Mouse (Mus musculus): ENCODE measurements around the gene Iqck. TPM values are rescaled to one million over a fixed set of nuclear protein-coding genes. Genes with fewer than 3 reads are reported as not detected.

Iqck gene
- polyA plus RNA-seq, 1 experiment: 0.84 TPM

GRCm38 (mm10) chr7:118841796-118842195 is 13.8 kb upstream of the Iqck start:
- Histone ChIP-seq H3K79me2 (ENCODE audit: control insufficient read depth, insufficient read depth) (no peaks in the 10 kb centered on the region), H3K4me2 (ENCODE audit: low read depth) (no peak overlapping the region), H3ac (ENCODE audit: control insufficient read depth, insufficient read length) (no peak overlapping the region), H3K4me3 (no peak overlapping the region), H3K36me3 (ENCODE audit: control insufficient read depth, insufficient read depth) (peaks cover 18% of the 10 kb centered on the region), H3K27me3 (ENCODE audit: control insufficient read depth, insufficient read depth, insufficient read length) (no peaks in the 10 kb centered on the region)
- no peak for TF ChIP-seq MAX (IDR thresholded peaks at IDR 0.05; ENCODE audit: low read depth)
- no peak for TF ChIP-seq USF1 (IDR thresholded peaks at IDR 0.05; ENCODE audit: low read depth)
- TF ChIP-seq TCF3 (IDR thresholded peaks at IDR 0.05; ENCODE audit: insufficient read length, low read depth): no peak
- peak; percentile 66 for TF ChIP-seq POLR2AphosphoS2 (IDR thresholded peaks at IDR 0.05; ENCODE audit: insufficient read length, low read depth)
- no peak for TF ChIP-seq REST (IDR thresholded peaks at IDR 0.05; ENCODE audit: insufficient read depth, insufficient read length)
- no peak for TF ChIP-seq MYOD1 (IDR thresholded peaks at IDR 0.05; ENCODE audit: control insufficient read depth in 1 of 3, insufficient read length in 2 of 3, low read depth in 2 of 3)
- no peak for TF ChIP-seq POLR2A (IDR thresholded peaks at IDR 0.05; ENCODE audit: insufficient read length, low read depth)
- TF ChIP-seq E2F4 (IDR thresholded peaks at IDR 0.05; ENCODE audit: insufficient read depth): no peak
- no peak for TF ChIP-seq SRF (IDR thresholded peaks at IDR 0.05; ENCODE audit: control insufficient read depth, insufficient read length, low read depth)

- TF ChIP-seq CEBPB (IDR thresholded peaks at IDR 0.05; ENCODE audit: insufficient read depth, poor library complexity, severe bottlenecking) (no peak), MYOD1 (IDR thresholded peaks at IDR 0.05; ENCODE audit: control insufficient read depth in 1 of 3, insufficient read length in 2 of 3, low read depth in 2 of 3) (no peak), USF1 (IDR thresholded peaks at IDR 0.05; ENCODE audit: low read depth) (no peak), REST (IDR thresholded peaks at IDR 0.05; ENCODE audit: insufficient read depth, insufficient read length) (no peak), MAX (IDR thresholded peaks at IDR 0.05; ENCODE audit: low read depth) (no peak), POLR2A (IDR thresholded peaks at IDR 0.05; ENCODE audit: insufficient read length, low read depth) (no peak), TCF12 (IDR thresholded peaks at IDR 0.05; ENCODE audit: insufficient read depth, poor library complexity, severe bottlenecking) (no peak), E2F4 (IDR thresholded peaks at IDR 0.05; ENCODE audit: insufficient read depth) (no peak), MYOG (IDR thresholded peaks at IDR 0.05; ENCODE audit: control insufficient read depth in 1 of 3, insufficient read depth in 1 of 3, insufficient read length in 2 of 3, low read depth in 2 of 3) (no peak), POLR2AphosphoS2 (IDR thresholded peaks at IDR 0.05; ENCODE audit: insufficient read length, low read depth) (no peak), TCF3 (IDR thresholded peaks at IDR 0.05; ENCODE audit: insufficient read length, low read depth) (no peak)
- H3K4me3 ChIP-seq: no peak overlapping the region
- no peaks in the 10 kb centered on the region for H3K27me3 ChIP-seq (ENCODE audit: control insufficient read depth, insufficient read depth, insufficient read length)
- H3ac ChIP-seq (ENCODE audit: control insufficient read depth, insufficient read length): no peak overlapping the region
- peaks cover 25% of the 10 kb centered on the region for H3K36me3 ChIP-seq (ENCODE audit: control insufficient read depth, insufficient read depth)
- no peaks in the 10 kb centered on the region for H3K79me2 ChIP-seq (ENCODE audit: control insufficient read depth, insufficient read depth)
- no peak overlapping the region for H3K4me2 ChIP-seq (ENCODE audit: low read depth)
Measured at GRCm38 (mm10) chr7:118842938-118843337, 12.6 kb upstream of the Iqck start.

DNA sequence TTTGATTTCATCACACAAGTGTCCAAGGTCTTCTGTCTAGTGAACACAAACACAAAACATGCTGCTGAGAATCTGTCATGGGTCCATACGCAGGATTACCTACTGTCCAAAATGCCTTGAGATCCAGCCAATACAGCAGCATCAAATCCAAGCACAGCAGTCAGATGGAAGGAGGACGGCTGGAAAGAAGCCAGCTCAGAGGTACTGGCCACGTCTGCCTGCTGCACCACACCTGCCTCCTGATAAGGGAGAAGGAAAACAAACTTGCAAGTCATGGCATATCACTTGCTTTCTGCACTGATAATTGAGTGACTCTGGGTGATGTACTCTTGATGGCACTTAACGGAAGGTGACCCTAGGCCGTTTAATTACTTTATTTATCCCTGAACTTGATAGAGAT is 10.4 kb upstream of the Iqck start:
- Histone ChIP-seq H3K79me2 (ENCODE audit: control insufficient read depth, insufficient read depth) (no peaks in the 10 kb centered on the region), H3K36me3 (ENCODE audit: control insufficient read depth, insufficient read depth) (peaks cover 26% of the 10 kb centered on the region), H3K4me2 (ENCODE audit: low read depth) (no peak overlapping the region), H3K27me3 (ENCODE audit: control insufficient read depth, insufficient read depth, insufficient read length) (no peaks in the 10 kb centered on the region), H3K4me3 (no peak overlapping the region), H3ac (ENCODE audit: control insufficient read depth, insufficient read length) (no peak overlapping the region)
- no peak for TF ChIP-seq MYOG (IDR thresholded peaks at IDR 0.05; ENCODE audit: control insufficient read depth in 1 of 3, insufficient read depth in 1 of 3, insufficient read length in 2 of 3, low read depth in 2 of 3)
- TF ChIP-seq USF1 (IDR thresholded peaks at IDR 0.05; ENCODE audit: low read depth): no peak
- TF ChIP-seq TCF3 (IDR thresholded peaks at IDR 0.05; ENCODE audit: insufficient read length, low read depth): no peak
- peak; percentile 39 for TF ChIP-seq POLR2AphosphoS2 (IDR thresholded peaks at IDR 0.05; ENCODE audit: insufficient read length, low read depth)

DNA sequence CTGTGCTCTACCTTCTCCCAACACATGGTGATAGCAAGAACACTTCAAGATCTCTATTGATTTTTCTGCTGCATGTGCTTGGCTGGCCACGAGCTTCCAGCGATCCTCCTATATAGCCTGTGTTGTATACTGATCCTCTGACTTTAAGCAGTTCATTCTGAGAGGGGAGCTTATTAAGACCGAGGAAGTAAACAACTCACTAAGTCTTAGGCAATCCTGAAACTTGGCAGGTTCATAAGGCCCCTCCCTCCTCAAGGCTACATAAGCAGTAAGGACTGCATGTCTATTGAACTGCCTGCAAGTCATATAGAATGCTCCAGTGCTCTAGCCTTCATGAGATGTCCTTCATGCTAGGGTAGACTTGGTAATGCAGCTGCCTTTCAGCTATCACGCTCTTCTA is 9.2 kb upstream of the Iqck start:
- no peaks in the 10 kb centered on the region for H3K27me3 ChIP-seq (ENCODE audit: control insufficient read depth, insufficient read depth, insufficient read length)
- no peak overlapping the region for H3K4me2 ChIP-seq (ENCODE audit: low read depth)
- no peak for TF ChIP-seq POLR2AphosphoS2 (IDR thresholded peaks at IDR 0.05; ENCODE audit: insufficient read length, low read depth)
- no peak for TF ChIP-seq USF1 (IDR thresholded peaks at IDR 0.05; ENCODE audit: low read depth)
- no peak for TF ChIP-seq MYOG (IDR thresholded peaks at IDR 0.05; ENCODE audit: control insufficient read depth in 1 of 3, insufficient read depth in 1 of 3, insufficient read length in 2 of 3, low read depth in 2 of 3)
- TF ChIP-seq MAX (IDR thresholded peaks at IDR 0.05; ENCODE audit: low read depth): no peak
- no peak for TF ChIP-seq MYOD1 (IDR thresholded peaks at IDR 0.05; ENCODE audit: control insufficient read depth in 1 of 3, insufficient read length in 2 of 3, low read depth in 2 of 3)
- TF ChIP-seq TCF12 (IDR thresholded peaks at IDR 0.05; ENCODE audit: insufficient read depth, poor library complexity, severe bottlenecking): no peak
- TF ChIP-seq TCF3 (IDR thresholded peaks at IDR 0.05; ENCODE audit: insufficient read length, low read depth): no peak
- no peak overlapping the region for H3ac ChIP-seq (ENCODE audit: control insufficient read depth, insufficient read length)
- H3K36me3 ChIP-seq (ENCODE audit: control insufficient read depth, insufficient read depth): peaks cover 29% of the 10 kb centered on the region
- H3K4me3 ChIP-seq: no peak overlapping the region
- peaks cover 8% of the 10 kb centered on the region for H3K79me2 ChIP-seq (ENCODE audit: control insufficient read depth, insufficient read depth)

DNA sequence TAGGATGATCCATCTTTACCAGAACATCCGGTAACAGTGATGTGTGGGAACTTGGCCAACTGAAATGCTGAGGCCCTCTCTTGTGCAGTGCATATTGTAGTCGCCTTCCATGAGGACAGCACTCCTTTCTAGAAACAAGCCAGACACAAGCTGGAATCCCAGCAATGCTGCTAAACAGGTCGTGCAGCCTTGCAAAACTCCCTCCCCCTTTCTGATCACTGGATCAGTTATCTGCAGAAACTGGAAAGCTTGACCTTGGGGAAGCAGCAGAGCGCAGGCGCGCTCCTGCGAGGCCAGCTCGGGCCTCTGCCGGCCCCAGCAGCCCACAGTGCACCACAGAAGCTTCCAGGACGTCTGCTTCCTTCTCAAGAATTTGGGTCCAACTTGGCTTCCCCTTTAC is 6.8 kb upstream of the Iqck start:
- TF ChIP-seq TCF3 (IDR thresholded peaks at IDR 0.05; ENCODE audit: insufficient read length, low read depth) (no peak), SRF (IDR thresholded peaks at IDR 0.05; ENCODE audit: control insufficient read depth, insufficient read length, low read depth) (no peak), USF1 (IDR thresholded peaks at IDR 0.05; ENCODE audit: low read depth) (no peak), TCF12 (IDR thresholded peaks at IDR 0.05; ENCODE audit: insufficient read depth, poor library complexity, severe bottlenecking) (no peak), MYOD1 (IDR thresholded peaks at IDR 0.05; ENCODE audit: control insufficient read depth in 1 of 3, insufficient read length in 2 of 3, low read depth in 2 of 3) (no peak), MAX (IDR thresholded peaks at IDR 0.05; ENCODE audit: low read depth) (no peak), POLR2A (IDR thresholded peaks at IDR 0.05; ENCODE audit: insufficient read length, low read depth) (no peak), CEBPB (IDR thresholded peaks at IDR 0.05; ENCODE audit: insufficient read depth, poor library complexity, severe bottlenecking) (no peak), MYOG (IDR thresholded peaks at IDR 0.05; ENCODE audit: control insufficient read depth in 1 of 3, insufficient read depth in 1 of 3, insufficient read length in 2 of 3, low read depth in 2 of 3) (no peak), E2F4 (IDR thresholded peaks at IDR 0.05; ENCODE audit: insufficient read depth) (no peak), REST (IDR thresholded peaks at IDR 0.05; ENCODE audit: insufficient read depth, insufficient read length) (no peak), POLR2AphosphoS2 (IDR thresholded peaks at IDR 0.05; ENCODE audit: insufficient read length, low read depth) (no peak)

More for the DNA sequence above, 6.8 kb upstream of the Iqck start:
- no peak overlapping the region for H3ac ChIP-seq (ENCODE audit: control insufficient read depth, insufficient read length)
- H3K79me2 ChIP-seq (ENCODE audit: control insufficient read depth, insufficient read depth): peaks cover 14% of the 10 kb centered on the region
- no peak overlapping the region for H3K4me3 ChIP-seq
- no peaks in the 10 kb centered on the region for H3K27me3 ChIP-seq (ENCODE audit: control insufficient read depth, insufficient read depth, insufficient read length)
- peaks cover 29% of the 10 kb centered on the region for H3K36me3 ChIP-seq (ENCODE audit: control insufficient read depth, insufficient read depth)
- no peak overlapping the region for H3K4me2 ChIP-seq (ENCODE audit: low read depth)

Measured in myocyte (in vitro differentiated cells).